Comparison of ENCODE assay signal across 8 mouse cellular contexts in the genomic region with DNA sequence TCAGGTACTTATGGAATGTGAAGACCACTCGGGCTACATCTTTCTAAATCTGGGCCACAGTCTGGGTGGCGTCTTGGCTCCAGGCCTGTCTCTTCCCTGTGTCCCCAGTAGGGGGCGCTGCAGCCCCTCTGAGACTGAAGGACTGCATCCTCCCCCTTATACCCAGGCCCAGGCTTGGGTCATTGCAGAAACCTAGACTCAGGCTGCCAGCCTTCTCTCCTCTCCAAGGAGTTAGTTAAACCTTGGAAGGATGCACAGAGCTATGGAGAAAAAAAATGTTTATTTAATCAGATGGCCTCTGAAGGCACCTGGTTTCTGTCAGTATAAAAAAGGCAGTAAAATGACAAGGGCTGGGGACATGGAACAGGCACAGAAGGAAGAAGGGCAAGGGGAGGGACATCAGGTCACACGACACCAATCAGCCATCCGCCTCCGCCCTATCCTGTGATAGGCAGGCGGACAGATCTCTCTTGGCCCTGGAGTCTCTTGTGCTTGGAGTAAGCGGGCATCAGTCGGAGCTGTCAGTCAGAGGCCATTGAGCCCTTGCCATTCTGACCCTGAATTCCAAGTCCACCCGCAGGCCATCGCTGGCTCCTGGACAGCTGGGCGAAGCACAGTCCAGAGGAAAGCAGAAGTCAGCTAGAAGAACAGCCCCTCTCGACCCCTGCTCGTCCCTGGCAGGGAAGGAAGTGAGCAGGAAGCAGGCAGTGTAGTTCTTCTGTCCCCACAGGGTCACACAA. TPM values are rescaled to one million over a fixed set of nuclear protein-coding genes. Genes with fewer than 3 reads are reported as not detected.
DNase-seq lines count a peak whose midpoint lies in the region; ATAC-seq and TF ChIP-seq lines count a peak whose summit lies in the region.

No protein-coding gene starts in this region.

- TF ChIP-seq CTCF in lung, embryonic 14.5 days (IDR thresholded peaks at IDR 0.05; ENCODE audit: low read depth): peak; percentile 90

- H3K4me2 ChIP-seq in forebrain, embryonic 13.5 days: peak overlapping the region; percentile 16; the same call in 1 of the 2 replicates
- peak overlapping the region; percentile 46 for H3K4me2 ChIP-seq in lung, embryonic 14.5 days

- peaks cover 39% of the 10 kb centered on the region for H3K4me1 ChIP-seq in brown adipose tissue, adult 24 weeks (ENCODE audit: control insufficient read depth, insufficient read depth, insufficient read length, low read length)
- peaks cover 14% of the 10 kb centered on the region for H3K4me1 ChIP-seq in forebrain, embryonic 13.5 days
- peaks cover 19% of the 10 kb centered on the region for H3K4me1 ChIP-seq in lung, embryonic 14.5 days (ENCODE audit: insufficient read depth)

- H3K4me3 ChIP-seq in brown adipose tissue, adult 24 weeks (ENCODE audit: insufficient read depth, low read depth, low read length): no peak overlapping the region
- H3K4me3 ChIP-seq in forebrain, embryonic 13.5 days: no peak overlapping the region
- H3K4me3 ChIP-seq in lung, embryonic 14.5 days (ENCODE audit: low read depth, low read length): no peak overlapping the region

- peaks cover 24% of the 10 kb centered on the region for H3K36me3 ChIP-seq in forebrain, embryonic 13.5 days (ENCODE audit: poor library complexity, severe bottlenecking)
- peaks cover 29% of the 10 kb centered on the region for H3K36me3 ChIP-seq in lung, embryonic 14.5 days (ENCODE audit: insufficient read depth)

- H3K9me3 ChIP-seq in forebrain, embryonic 13.5 days (replicated peaks): no peaks in the 10 kb centered on the region
- no peaks in the 10 kb centered on the region for H3K9me3 ChIP-seq in lung, embryonic 14.5 days (ENCODE audit: low read depth, low read length)

- DNase-seq in CD4-positive helper T cell, adult 2 months (ENCODE audit: low read depth, low spot score): peak; percentile 60
- DNase-seq in heart, postnatal 10 days: peak; percentile 90 to 94
- DNase-seq in kidney, postnatal 4 days: peak; percentile 87 to 91
- peak; percentile 86 for DNase-seq in lung, embryonic 14.5 days
- DNase-seq in thymus, postnatal 0 days (ENCODE audit: low spot score): peak; percentile 75

- H3K27me3 ChIP-seq in forebrain, embryonic 13.5 days: no peaks in the 10 kb centered on the region
- no peaks in the 10 kb centered on the region for H3K27me3 ChIP-seq in lung, embryonic 14.5 days (ENCODE audit: insufficient read depth, low read length)

- ATAC-seq in forebrain, embryonic 13.5 days: peak; percentile 64
- ATAC-seq in lung, embryonic 14.5 days (ENCODE audit: insufficient read depth): peak; percentile 52
- ATAC-seq in neutrophil, adult 5-6 weeks (ENCODE audit: extremely low read depth, insufficient number of reproducible peaks, low FRiP score, poor library complexity, severe bottlenecking): peak; percentile 24; the same call in 1 of the 2 replicates

- peak overlapping the region; percentile 87 for H3K27ac ChIP-seq in brown adipose tissue, adult 24 weeks (replicated peaks; ENCODE audit: low read depth, low read length)
- H3K27ac ChIP-seq in forebrain, embryonic 13.5 days: peak overlapping the region; percentile 7
- H3K27ac ChIP-seq in lung, embryonic 14.5 days (ENCODE audit: low read depth): peak overlapping the region; percentile 83

- H3K9ac ChIP-seq in forebrain, embryonic 13.5 days: peak overlapping the region; percentile 45
- no peak overlapping the region; the same call in 1 of the 2 replicates for H3K9ac ChIP-seq in lung, embryonic 14.5 days

- intact Hi-C loops in heart, postnatal 10 days (cut with DNase I): loop anchor here (1.0 kb wide), 1 partner anchor 44 kb away; no protein-coding TSS in a partner anchor

- WGBS in forebrain, embryonic 13.5 days: 32% methylated on average over 14 of the region's 14 CpGs
- 26% methylated on average over 14 of the region's 14 CpGs for WGBS in lung, embryonic 14.5 days

RNA-seq across cellular contexts. Expression of gene Hsp90ab1, which starts 12.0 kb away (rescaled TPM):
- 869 and 998 TPM in 2 replicates for polyA plus RNA-seq in brown adipose tissue, adult 24 weeks (2012; ENCODE audit: insufficient read depth, insufficient read length, missing spikeins)
- 1,763 and 1,849 TPM in 2 replicates for polyA plus RNA-seq in forebrain, embryonic 13.5 days (2015; fragmentation: Nextera tagmentation; extraction: Ambion mirVana)
- total RNA-seq in heart, postnatal 10 days (2021): 1,000 to 10,000 TPM; 1,000 to 1,054 TPM
- 1,512 and 1,564 TPM in 2 replicates for polyA plus RNA-seq in lung, embryonic 14.5 days (2014; fragmentation: Nextera tagmentation; extraction: Ambion mirVana)
- total RNA-seq in neutrophil, adult 5-6 weeks (2017): 535 and 559 TPM in 2 replicates
- 1,223 and 1,279 TPM in 2 replicates for polyA plus RNA-seq in thymus, postnatal 0 days (2015; fragmentation: Nextera tagmentation; extraction: Ambion mirVana)

RNA-seq across cellular contexts. Expression of gene Slc29a1, which starts 14.3 kb away (rescaled TPM):
- polyA plus RNA-seq in brown adipose tissue, adult 24 weeks (2012; ENCODE audit: insufficient read depth, insufficient read length, missing spikeins): 32.8 and 56.5 TPM in 2 replicates
- 47.2 and 51.9 TPM in 2 replicates for polyA plus RNA-seq in forebrain, embryonic 13.5 days (2015; fragmentation: Nextera tagmentation; extraction: Ambion mirVana)
- 10 to 100 TPM; 88.3 to 99.0 TPM for total RNA-seq in heart, postnatal 10 days (2021)
- 75.4 and 82.2 TPM in 2 replicates for polyA plus RNA-seq in lung, embryonic 14.5 days (2014; fragmentation: Nextera tagmentation; extraction: Ambion mirVana)
- 3.7 and 5.9 TPM in 2 replicates for total RNA-seq in neutrophil, adult 5-6 weeks (2017)
- 243 and 252 TPM in 2 replicates for polyA plus RNA-seq in thymus, postnatal 0 days (2015; fragmentation: Nextera tagmentation; extraction: Ambion mirVana)

RNA-seq across cellular contexts. Expression of gene Mymx, which starts 16.8 kb away (rescaled TPM):
- not detected in 2 replicates for polyA plus RNA-seq in brown adipose tissue, adult 24 weeks (2012; ENCODE audit: insufficient read depth, insufficient read length, missing spikeins)
- not detected in 2 replicates for polyA plus RNA-seq in forebrain, embryonic 13.5 days (2015; fragmentation: Nextera tagmentation; extraction: Ambion mirVana)
- total RNA-seq in heart, postnatal 10 days (2021): not detected
- not detected in 2 replicates for polyA plus RNA-seq in lung, embryonic 14.5 days (2014; fragmentation: Nextera tagmentation; extraction: Ambion mirVana)
- total RNA-seq in neutrophil, adult 5-6 weeks (2017): not detected in 2 replicates
- 1.5 and 1.7 TPM in 2 replicates for polyA plus RNA-seq in thymus, postnatal 0 days (2015; fragmentation: Nextera tagmentation; extraction: Ambion mirVana)

RNA-seq across cellular contexts. Expression of gene Slc35b2, which starts 21.4 kb away (rescaled TPM):
- 17.0 and 36.4 TPM in 2 replicates for polyA plus RNA-seq in brown adipose tissue, adult 24 weeks (2012; ENCODE audit: insufficient read depth, insufficient read length, missing spikeins)
- 89.1 and 107 TPM in 2 replicates for polyA plus RNA-seq in forebrain, embryonic 13.5 days (2015; fragmentation: Nextera tagmentation; extraction: Ambion mirVana)
- 10 to 100 TPM; 34.5 to 36.8 TPM for total RNA-seq in heart, postnatal 10 days (2021)
- polyA plus RNA-seq in lung, embryonic 14.5 days (2014; fragmentation: Nextera tagmentation; extraction: Ambion mirVana): 130 and 137 TPM in 2 replicates
- total RNA-seq in neutrophil, adult 5-6 weeks (2017): 17.7 and 24.6 TPM in 2 replicates
- 95.8 and 96.9 TPM in 2 replicates for polyA plus RNA-seq in thymus, postnatal 0 days (2015; fragmentation: Nextera tagmentation; extraction: Ambion mirVana)

RNA-seq across cellular contexts. Expression of gene Nfkbie, which starts 29.6 kb away (rescaled TPM):
- polyA plus RNA-seq in brown adipose tissue, adult 24 weeks (2012; ENCODE audit: insufficient read depth, insufficient read length, missing spikeins): 1.4 and 1.6 TPM in 2 replicates
- 5.1 TPM in 2 replicates for polyA plus RNA-seq in forebrain, embryonic 13.5 days (2015; fragmentation: Nextera tagmentation; extraction: Ambion mirVana)
- 1 to 10 TPM; 1.8 to 2.7 TPM for total RNA-seq in heart, postnatal 10 days (2021)
- 2.3 and 3.1 TPM in 2 replicates for polyA plus RNA-seq in lung, embryonic 14.5 days (2014; fragmentation: Nextera tagmentation; extraction: Ambion mirVana)
- 51.4 and 59.9 TPM in 2 replicates for total RNA-seq in neutrophil, adult 5-6 weeks (2017)
- polyA plus RNA-seq in thymus, postnatal 0 days (2015; fragmentation: Nextera tagmentation; extraction: Ambion mirVana): 70.4 and 80.2 TPM in 2 replicates

Comparison
In these comparisons a context has a peak if more than half of its experiments do, and no peak if none do; other contexts are left out.
1. H3K27ac ChIP-seq: peak in every context shown above with its lines; median percentile 87 in brown adipose tissue, adult 24 weeks; 83 in lung, embryonic 14.5 days; 7 in forebrain, embryonic 13.5 days.